Mouse (Mus musculus) midbrain, embryonic 16.5 days (tissue): ENCODE measurements around the gene Slc29a1. TPM values are rescaled to one million over a fixed set of nuclear protein-coding genes. Genes with fewer than 3 reads are reported as not detected.
"Not testable (repeated sequence)": the region's sequence is repeated elsewhere in the genome, so short reads cannot be mapped to it uniquely, and the experiment has no call there.

ENCODE experiments used
- ATAC-seq: fragments of 200-750 bp; cut with Nextera tagmentation; 2 replicates; pipeline ENCODE4 v1.8.0; 2017; ENCODE audit warnings: moderate TSS enrichment
- H3K27ac ChIP-seq: fragments of 300-500 bp; sonication (generic); 2 replicates; pipeline ENCODE4 v1.5.1; 2014; ENCODE audit warnings: mild to moderate bottlenecking, low read length, mixed read lengths
- H3K27me3 ChIP-seq: fragments of 300-500 bp; sonication (generic); 2 replicates; pipeline ENCODE4 v1.6.1; 2014; ENCODE audit warnings: low read depth, low read length, mixed read lengths; ENCODE audit not compliant: control insufficient read depth, insufficient read depth
- H3K36me3 ChIP-seq: fragments of 300-500 bp; sonication (generic); 2 replicates; pipeline ENCODE4 v1.6.1; 2014; ENCODE audit warnings: mild to moderate bottlenecking, low read length, moderate library complexity, mixed read lengths; ENCODE audit not compliant: control insufficient read depth, insufficient read depth
- H3K4me1 ChIP-seq: fragments of 300-500 bp; sonication (generic); 2 replicates; pipeline ENCODE4 v1.6.1; 2014; ENCODE audit warnings: mild to moderate bottlenecking, low read length, mixed read lengths; ENCODE audit not compliant: control insufficient read depth, insufficient read depth
- H3K4me2 ChIP-seq: fragments of 300-500 bp; sonication (generic); 2 replicates; pipeline ENCODE4 v1.6.1; 2014; ENCODE audit warnings: mild to moderate bottlenecking, low read length, mixed read lengths
- H3K4me3 ChIP-seq: fragments of 300-500 bp; sonication (generic); 2 replicates; pipeline ENCODE4 v1.5.1; 2014; ENCODE audit warnings: low read depth, mild to moderate bottlenecking, low read length, moderate library complexity, mixed read lengths
- H3K9ac ChIP-seq: fragments of 300-500 bp; sonication (generic); 2 replicates; pipeline ENCODE4 v1.6.1; 2014; ENCODE audit warnings: low read depth, low read length, mixed read lengths
- H3K9me3 ChIP-seq: fragments of 300-500 bp; sonication (generic); replicated peaks from 2 replicates; pipeline ENCODE4 v1.6.1; 2014; ENCODE audit warnings: mild to moderate bottlenecking, low read length, mixed read lengths; ENCODE audit not compliant: control insufficient read depth, poor library complexity, severe bottlenecking
- WGBS: fragments of 180-500 bp; shearing (Covaris S2); extraction: QIAGEN DNeasy Blood & Tissue Kit; methylation state at CpG from one replicate; pipeline ENCODE4 v1.1.7; 2014; 5-methylcytosine and 5-hydroxymethylcytosine counted together
- polyA plus RNA-seq: library from polyadenylated mRNA; unstranded; fragments of >200 nt; fragmentation: Nextera tagmentation; extraction: Ambion mirVana; gene quantifications from 2 replicates; pipeline ENCODE4 v1.2.1, GENCODE M21; 2015

Gene Slc29a1
- polyA plus RNA-seq, 1 experiment from 2014 or later = 37.8 TPM

DNA sequence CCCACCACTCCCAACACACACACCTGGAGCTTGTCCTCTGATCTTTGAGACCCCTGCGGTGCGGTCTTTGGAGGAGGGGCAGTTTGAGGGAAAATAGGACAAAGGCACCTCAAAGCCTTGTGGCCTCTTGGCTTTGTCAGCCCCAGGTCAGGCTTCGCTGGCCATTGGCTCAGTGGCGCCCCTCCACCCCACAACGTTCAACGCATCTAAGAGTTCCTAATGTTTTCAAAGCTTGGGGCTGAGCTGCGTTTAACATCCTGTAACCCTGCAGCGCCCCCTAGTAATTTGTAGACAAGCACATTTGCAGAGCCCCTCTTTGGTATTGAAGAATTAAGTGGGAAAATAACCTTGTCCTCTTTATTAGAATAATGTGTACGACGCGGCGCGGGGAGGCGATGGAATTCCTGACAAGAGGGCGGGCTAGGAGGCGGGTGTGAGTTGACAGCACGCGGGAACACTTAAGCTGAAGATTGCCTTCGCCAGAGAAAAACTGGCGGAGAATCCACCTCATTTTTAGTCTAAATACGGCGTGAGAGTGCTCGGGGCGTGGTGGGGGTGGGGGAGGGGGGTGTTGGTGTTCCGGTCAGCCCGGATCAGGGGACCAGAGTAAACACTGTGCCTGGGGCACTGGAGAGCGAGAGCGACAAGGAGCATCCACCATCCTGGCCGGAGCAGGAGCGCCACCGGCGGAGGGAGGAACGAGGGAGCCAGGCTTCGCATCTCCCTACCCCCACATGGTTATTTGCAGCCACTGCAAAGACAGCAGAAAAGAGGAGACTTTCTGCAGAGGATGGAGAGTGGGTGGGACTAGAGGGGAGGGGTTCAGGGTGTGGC, 30.7 kb upstream of the Slc29a1 start:
- H3K9ac ChIP-seq = peak overlapping the region; percentile 74
- peak; percentile 87 for ATAC-seq
- no peaks in the 10 kb centered on the region for H3K27me3 ChIP-seq
- H3K27ac ChIP-seq = peak overlapping the region; percentile 83
- peak overlapping the region; percentile 77 for H3K4me2 ChIP-seq
- no peaks in the 10 kb centered on the region for H3K9me3 ChIP-seq
- peak overlapping the region; percentile 50 for H3K4me3 ChIP-seq
- no peaks in the 10 kb centered on the region for H3K36me3 ChIP-seq
- H3K4me1 ChIP-seq = peaks cover 6% of the 10 kb centered on the region; the same call in 1 of the 2 replicates
- under 1% methylated on average over 34 of the region's 34 CpGs for WGBS

DNA sequence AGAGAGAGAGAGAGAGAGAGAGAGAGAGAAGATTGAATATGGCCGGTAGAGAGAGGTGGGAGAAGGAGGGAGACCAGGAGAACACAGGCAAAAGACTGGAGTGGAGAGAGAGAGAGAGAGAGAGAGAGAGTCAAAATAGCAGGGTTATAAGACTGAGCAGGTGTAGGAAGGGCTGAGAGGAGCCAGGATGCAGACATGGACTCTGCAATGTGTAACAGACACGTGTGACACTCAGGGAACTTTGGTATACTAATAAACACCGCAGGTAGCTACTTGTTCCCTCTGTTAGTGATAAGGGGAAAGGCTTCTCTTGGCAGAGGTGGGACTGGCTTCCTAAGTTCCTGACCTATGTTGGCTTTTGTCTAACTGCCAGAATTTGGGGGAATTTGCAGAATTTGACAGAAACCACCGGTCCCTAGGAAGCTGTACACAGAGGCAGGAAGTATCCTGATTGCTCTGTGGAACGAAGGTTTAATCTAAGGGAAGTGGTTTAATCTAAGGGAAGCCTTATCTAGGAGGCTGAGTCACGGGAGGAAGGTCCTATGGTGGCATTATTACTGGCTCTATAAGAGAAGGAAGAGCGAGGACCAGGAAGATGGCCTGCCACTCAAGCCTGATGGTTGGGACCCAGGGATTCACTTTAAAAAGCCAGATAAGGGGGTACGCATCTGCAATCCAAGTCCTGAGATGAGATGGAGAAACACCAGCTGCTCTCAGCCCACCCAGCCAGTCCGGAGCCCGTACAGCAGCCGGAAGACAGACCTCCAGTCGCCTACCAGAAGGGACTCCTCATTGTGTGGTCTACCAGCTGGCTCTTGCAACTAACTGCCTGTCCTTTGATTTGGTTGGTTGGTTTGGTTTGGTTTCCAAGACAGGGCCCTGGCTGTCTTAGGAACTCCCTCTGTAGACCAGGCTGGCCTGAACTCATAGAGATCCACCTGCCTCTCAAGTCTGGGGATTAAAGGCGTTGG, 29.8 kb upstream of the Slc29a1 start:
- peaks cover 6% of the 10 kb centered on the region; the same call in 1 of the 2 replicates for H3K4me1 ChIP-seq
- WGBS = 64% methylated on average over 13 of the region's 13 CpGs
- no peak overlapping the region for H3K9ac ChIP-seq
- ATAC-seq = peak; percentile 27; the same call in 1 of the 2 replicates
- peak overlapping the region; percentile 83; the same call in 1 of the 2 replicates for H3K27ac ChIP-seq
- no peaks in the 10 kb centered on the region for H3K9me3 ChIP-seq
- H3K36me3 ChIP-seq = no peaks in the 10 kb centered on the region
- H3K4me2 ChIP-seq = peak overlapping the region; percentile 77
- no peaks in the 10 kb centered on the region for H3K27me3 ChIP-seq
- peak overlapping the region; percentile 50 for H3K4me3 ChIP-seq

DNA sequence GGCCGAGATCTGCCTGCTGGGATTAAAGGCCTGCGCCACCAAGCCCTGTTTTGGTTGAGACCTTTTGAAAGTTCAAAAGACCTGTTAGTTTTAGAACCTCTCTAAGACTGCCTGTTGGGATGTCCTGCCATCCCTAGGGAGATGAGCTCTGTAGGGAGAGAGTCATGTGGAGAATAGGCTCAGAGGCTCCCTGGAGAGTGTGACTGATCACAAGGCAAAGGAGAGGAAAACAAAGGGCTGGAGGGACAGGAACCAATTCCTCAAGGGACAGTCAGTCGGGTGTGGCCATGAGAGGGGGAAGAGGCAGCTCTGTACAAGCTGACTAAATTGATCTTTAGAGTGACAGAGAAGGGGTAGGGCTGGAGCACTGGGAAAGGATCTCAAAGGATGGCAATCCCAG, 28.8 kb upstream of the Slc29a1 start:
- H3K27me3 ChIP-seq = no peaks in the 10 kb centered on the region
- peaks cover 6% of the 10 kb centered on the region; the same call in 1 of the 2 replicates for H3K4me1 ChIP-seq
- WGBS = 21% methylated on average over 3 of the region's 3 CpGs
- H3K9me3 ChIP-seq = no peaks in the 10 kb centered on the region
- H3K4me3 ChIP-seq = no peak overlapping the region
- H3K27ac ChIP-seq = no peak overlapping the region
- no peak overlapping the region for H3K9ac ChIP-seq
- H3K4me2 ChIP-seq = no peak overlapping the region
- H3K36me3 ChIP-seq = no peaks in the 10 kb centered on the region
- no peak for ATAC-seq

DNA sequence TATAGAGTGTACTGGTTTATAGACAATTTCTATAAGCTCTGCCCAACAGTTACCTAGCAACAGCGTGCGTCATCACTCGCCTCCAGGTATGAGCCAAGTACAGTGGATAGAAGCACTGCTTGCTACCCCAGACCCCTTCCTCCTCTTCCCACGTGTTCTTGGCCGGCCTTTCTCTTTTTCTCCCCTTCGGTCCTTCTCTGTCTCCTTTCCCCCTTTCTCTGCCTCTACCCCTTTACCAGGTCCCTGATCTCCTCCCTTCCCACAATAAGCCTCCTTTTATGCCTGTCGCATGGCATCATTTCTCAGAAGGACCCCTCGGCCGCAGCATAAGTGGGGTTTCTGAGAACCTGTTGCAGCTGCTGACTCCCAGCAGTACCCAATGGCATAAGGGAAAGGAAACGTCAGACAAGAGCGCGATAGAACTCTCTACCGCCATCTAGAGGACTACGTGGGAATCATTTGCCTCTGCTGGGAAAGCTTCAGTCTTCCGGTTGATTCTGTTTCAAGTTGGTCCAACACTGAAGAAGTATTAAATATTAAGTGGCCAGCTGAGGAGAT, 27.2 kb upstream of the Slc29a1 start:
- no peak overlapping the region for H3K27ac ChIP-seq
- H3K27me3 ChIP-seq = no peaks in the 10 kb centered on the region
- H3K4me2 ChIP-seq = peak overlapping the region; percentile 46
- no peak for ATAC-seq
- no peaks in the 10 kb centered on the region for H3K9me3 ChIP-seq
- 21% methylated on average over 15 of the region's 15 CpGs for WGBS
- H3K4me1 ChIP-seq = peaks cover 6% of the 10 kb centered on the region; the same call in 1 of the 2 replicates
- H3K4me3 ChIP-seq = no peak overlapping the region
- no peaks in the 10 kb centered on the region for H3K36me3 ChIP-seq
- H3K9ac ChIP-seq = no peak overlapping the region

DNA sequence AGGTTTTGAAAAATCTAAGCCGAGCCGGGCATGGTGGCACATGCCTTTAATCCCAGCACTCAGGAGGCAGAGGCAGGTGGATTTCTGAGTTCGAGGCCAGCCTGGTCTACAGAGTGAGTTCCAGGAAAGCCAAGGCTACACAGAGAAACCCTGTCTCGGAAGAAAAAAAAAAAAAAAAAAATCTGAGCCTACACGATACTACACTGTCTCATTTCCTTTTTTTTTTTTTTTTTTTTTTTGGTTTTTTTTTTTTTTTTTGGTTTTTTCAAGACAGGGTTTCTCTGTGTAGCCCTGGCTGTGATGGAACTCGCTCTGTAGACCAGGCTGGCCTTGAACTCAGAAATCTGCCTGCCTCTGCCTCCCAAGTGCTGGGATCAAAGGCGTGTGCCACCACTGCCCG, 24.0 kb upstream of the Slc29a1 start:
- not testable (repeated sequence) for H3K27ac ChIP-seq, ATAC-seq, H3K4me1 ChIP-seq, H3K27me3 ChIP-seq, H3K4me3 ChIP-seq, H3K4me2 ChIP-seq, H3K36me3 ChIP-seq, H3K9me3 ChIP-seq, H3K9ac ChIP-seq
- 91% methylated on average over 8 of the region's 8 CpGs for WGBS

DNA sequence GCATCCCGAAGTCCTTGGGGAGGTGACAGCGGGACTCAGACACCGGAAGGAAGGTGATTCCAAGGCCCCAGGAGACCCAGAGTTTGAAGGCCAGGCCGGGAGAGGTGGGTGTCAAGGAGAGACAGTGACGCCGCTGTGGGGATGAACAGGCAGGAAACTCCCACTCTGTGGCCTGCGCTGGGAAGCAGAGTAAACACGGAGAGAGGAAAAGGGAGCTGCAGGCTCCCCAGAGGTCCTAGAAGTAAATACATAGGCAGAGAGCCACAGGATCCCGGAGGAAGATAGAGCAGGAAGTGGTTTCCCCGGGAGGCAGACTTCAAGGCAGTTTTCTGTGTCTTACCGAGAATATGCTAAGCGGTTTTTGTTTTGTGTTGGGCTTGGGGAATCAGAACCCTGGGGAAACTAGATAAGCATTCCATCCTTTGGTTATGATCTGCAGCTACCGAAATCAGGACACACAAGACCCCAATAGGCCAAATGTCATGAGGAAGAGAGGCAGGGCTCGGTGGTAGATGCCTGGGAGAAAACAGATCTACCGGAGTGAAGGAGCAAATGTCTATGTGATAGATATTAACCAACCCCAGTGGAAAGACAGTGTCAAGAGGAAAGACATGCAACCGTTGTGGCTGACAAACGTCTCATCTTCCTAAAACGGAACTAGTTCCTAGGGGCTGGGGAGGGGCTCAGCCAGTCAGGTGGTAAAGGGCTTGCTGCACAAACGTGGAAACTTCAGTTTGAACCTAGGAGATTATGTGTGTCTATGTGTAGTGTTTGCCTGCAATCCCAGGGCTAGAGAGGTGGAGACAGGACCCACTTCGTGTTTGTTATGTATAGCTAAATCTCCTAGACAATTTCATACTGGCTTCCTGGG, 20.2 kb upstream of the Slc29a1 start:
- WGBS = 35% methylated on average over 20 of the region's 20 CpGs
- Histone ChIP-seq H3K27me3 (no peaks in the 10 kb centered on the region), H3K4me3 (no peak overlapping the region), H3K4me1 (no peaks in the 10 kb centered on the region), H3K27ac (no peak overlapping the region), H3K9ac (no peak overlapping the region), H3K9me3 (no peaks in the 10 kb centered on the region), H3K4me2 (no peak overlapping the region), H3K36me3 (no peaks in the 10 kb centered on the region)
- no peak for ATAC-seq

DNA sequence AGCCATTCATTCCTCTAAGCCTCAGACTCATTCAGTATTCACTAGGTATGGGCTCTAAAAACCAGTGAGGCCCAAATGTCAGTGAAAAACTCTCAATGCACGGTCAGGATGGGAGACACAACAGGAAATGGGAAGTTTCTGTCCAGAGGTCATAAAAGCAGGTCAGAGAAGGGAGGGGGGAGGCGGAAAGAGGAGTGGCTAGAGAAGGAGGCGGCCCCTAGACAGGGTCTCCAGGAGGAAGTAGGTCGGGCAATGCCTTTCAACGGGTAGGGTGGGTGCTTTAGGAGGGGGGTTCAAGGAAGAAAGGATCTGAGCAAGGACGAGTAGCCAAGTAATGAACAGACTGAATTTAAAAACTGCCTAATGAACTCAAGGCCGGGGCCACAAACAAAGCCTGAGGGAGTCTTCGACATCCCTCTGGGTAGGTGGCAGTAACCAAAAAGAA, 19.6 kb upstream of the Slc29a1 start:
- H3K4me1 ChIP-seq = no peaks in the 10 kb centered on the region
- no peak overlapping the region for H3K4me3 ChIP-seq
- WGBS = 16% methylated on average over 8 of the region's 8 CpGs
- no peaks in the 10 kb centered on the region for H3K27me3 ChIP-seq
- no peak for ATAC-seq
- H3K27ac ChIP-seq = no peak overlapping the region
- no peak overlapping the region for H3K9ac ChIP-seq
- no peak overlapping the region for H3K4me2 ChIP-seq
- no peaks in the 10 kb centered on the region for H3K9me3 ChIP-seq
- no peaks in the 10 kb centered on the region for H3K36me3 ChIP-seq

DNA sequence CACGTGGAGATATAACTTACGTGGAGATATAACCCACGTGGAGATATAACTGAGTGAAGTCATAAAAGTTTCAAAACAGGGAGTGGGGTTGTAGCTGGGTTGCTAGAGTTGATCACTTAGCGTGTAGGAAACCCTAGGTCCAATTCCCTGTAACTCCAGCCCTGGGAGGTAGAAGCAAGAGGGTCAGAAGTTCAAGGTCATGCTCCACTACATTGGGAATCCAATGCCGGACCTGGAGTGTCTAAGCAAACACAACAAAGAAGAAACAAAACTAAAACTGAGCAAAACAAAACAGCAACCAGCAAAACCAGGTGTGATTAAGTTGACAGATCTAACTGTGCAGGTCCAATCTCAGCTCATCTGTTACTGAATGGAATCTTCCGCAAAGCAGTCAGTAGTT, 18.2 kb upstream of the Slc29a1 start:
- H3K4me1 ChIP-seq = no peaks in the 10 kb centered on the region
- H3K27me3 ChIP-seq = no peaks in the 10 kb centered on the region
- 91% methylated on average over 6 of the region's 6 CpGs for WGBS
- no peaks in the 10 kb centered on the region for H3K9me3 ChIP-seq
- H3K36me3 ChIP-seq = no peaks in the 10 kb centered on the region
- ATAC-seq = no peak
- H3K4me2 ChIP-seq = no peak overlapping the region
- no peak overlapping the region for H3K27ac ChIP-seq
- no peak overlapping the region for H3K4me3 ChIP-seq
- no peak overlapping the region for H3K9ac ChIP-seq
